7 mouse cellular contexts compared by ENCODE assay signal in genomic region chr4:43668782-43669427, GRCm38 (mm10). TPM values are rescaled to one million over a fixed set of nuclear protein-coding genes. Genes with fewer than 3 reads are reported as not detected.
DNase-seq lines count a peak whose midpoint lies in the region; ATAC-seq lines count a peak whose summit lies in the region.

Gene Tmem8b, plus strand, starts transcription at chr4:43668971.
Gene Fam221b, minus strand, starts transcription at chr4:43669145.

- H3K27ac ChIP-seq in intestine, embryonic 16.5 days (ENCODE audit: low read length) = peak within 1 kb of the TSS; percentile 49; the same call in 1 of the 2 replicates
- H3K27ac ChIP-seq in midbrain, embryonic 11.5 days (ENCODE audit: low read depth, low read length) = peak within 1 kb of the TSS; percentile 25; the same call in 1 of the 2 replicates

- ATAC-seq in intestine, embryonic 16.5 days = peak; percentile 97
- peak; percentile 94 for ATAC-seq in midbrain, embryonic 11.5 days (ENCODE audit: low FRiP score)

- 1% methylated on average over 33 of the region's 41 CpGs for WGBS in intestine, embryonic 16.5 days
- under 1% methylated on average over 39 of the region's 41 CpGs for WGBS in midbrain, embryonic 11.5 days

- peak within 1 kb of the TSS; percentile 85 for H3K4me2 ChIP-seq in intestine, embryonic 16.5 days (ENCODE audit: low read depth, low read length)
- peak within 1 kb of the TSS; percentile 77 for H3K4me2 ChIP-seq in midbrain, embryonic 11.5 days

- H3K36me3 ChIP-seq in intestine, embryonic 16.5 days (ENCODE audit: control insufficient read depth, insufficient read depth, low read length) = no peaks in the 10 kb centered on the region
- H3K36me3 ChIP-seq in midbrain, embryonic 11.5 days (ENCODE audit: control insufficient read depth, insufficient read depth, low read length) = no peaks in the 10 kb centered on the region

- DNase-seq in adrenal gland, adult 18-20 months (ENCODE audit: low spot score in 2 of 2) = peak; percentile 84 to 87
- DNase-seq in embryo, embryonic 11 days = peak; percentile 95
- peak; percentile 90 for DNase-seq in gastrocnemius, postnatal 25 days
- peak; percentile 90 to 92 for DNase-seq in left cerebral cortex, postnatal 36 days (ENCODE audit: low spot score in 2 of 2)
- peak; percentile 98 for DNase-seq in midbrain, embryonic 11.5 days (ENCODE audit: low spot score, missing footprints)
- peak; percentile 74 for DNase-seq in skeletal muscle tissue, adult 2 months (ENCODE audit: low read depth, low spot score)

- peak within 1 kb of the TSS; percentile 83 for H3K4me3 ChIP-seq in intestine, embryonic 16.5 days (ENCODE audit: low read length)
- H3K4me3 ChIP-seq in midbrain, embryonic 11.5 days (ENCODE audit: low read depth, low read length) = peak within 1 kb of the TSS; percentile 68

- H3K27me3 ChIP-seq in intestine, embryonic 16.5 days (replicated peaks; ENCODE audit: control insufficient read depth, insufficient read depth, low read length) = peaks cover 5% of the 10 kb centered on the region; the same call in 1 of the 2 replicates
- H3K27me3 ChIP-seq in midbrain, embryonic 11.5 days (ENCODE audit: control insufficient read depth, insufficient read depth, low read length) = peaks cover 9% of the 10 kb centered on the region; the same call in 1 of the 2 replicates

- H3K9me3 ChIP-seq in intestine, embryonic 16.5 days (ENCODE audit: control insufficient read depth, low read length) = no peaks in the 10 kb centered on the region
- no peaks in the 10 kb centered on the region for H3K9me3 ChIP-seq in midbrain, embryonic 11.5 days (ENCODE audit: control insufficient read depth, low read length)

- peak within 1 kb of the TSS; percentile 90 for H3K9ac ChIP-seq in intestine, embryonic 16.5 days (ENCODE audit: low read depth, low read length)
- H3K9ac ChIP-seq in midbrain, embryonic 11.5 days (ENCODE audit: low read length) = peak within 1 kb of the TSS; percentile 79

- H3K4me1 ChIP-seq in intestine, embryonic 16.5 days (ENCODE audit: control insufficient read depth, insufficient read depth, low read length) = peaks cover 5% of the 10 kb centered on the region
- H3K4me1 ChIP-seq in midbrain, embryonic 11.5 days (ENCODE audit: control insufficient read depth, insufficient read depth, low read length) = peaks cover 2% of the 10 kb centered on the region; the same call in 1 of the 2 replicates

- intact Hi-C loops in left cerebral cortex, postnatal 36 days (cut with DNase I) = no loop called here

RNA-seq across cellular contexts. Expression of gene Tmem8b, which starts in this region (rescaled TPM):
- 1 to 10 TPM; 5.2 to 7.5 TPM for total RNA-seq in adrenal gland, adult 18-20 months (2021)
- total RNA-seq in gastrocnemius, postnatal 25 days (2021) = 10 to 100 TPM; 10.7 to 12.1 TPM
- polyA plus RNA-seq in intestine, embryonic 16.5 days (2015; fragmentation: Nextera tagmentation; extraction: Ambion mirVana) = 3.3 and 3.4 TPM in 2 replicates
- total RNA-seq in left cerebral cortex, postnatal 36 days (2021) = 10 to 100 TPM; 65.1 to 67.9 TPM
- polyA plus RNA-seq in midbrain, embryonic 11.5 days (2014; fragmentation: Nextera tagmentation; extraction: Ambion mirVana) = 4.4 and 4.5 TPM in 2 replicates

RNA-seq across cellular contexts. Expression of gene Fam221b, which starts in this region (rescaled TPM):
- under 1 TPM; 0.19 to 0.40 TPM for total RNA-seq in adrenal gland, adult 18-20 months (2021)
- total RNA-seq in gastrocnemius, postnatal 25 days (2021) = under 1 TPM in 1 of 2 experiments, not detected in 1; 0.13 TPM
- 1.6 and 2.2 TPM in 2 replicates for polyA plus RNA-seq in intestine, embryonic 16.5 days (2015; fragmentation: Nextera tagmentation; extraction: Ambion mirVana)
- 1 to 10 TPM; 2.1 to 2.3 TPM for total RNA-seq in left cerebral cortex, postnatal 36 days (2021)
- 2.4 and 2.5 TPM in 2 replicates for polyA plus RNA-seq in midbrain, embryonic 11.5 days (2014; fragmentation: Nextera tagmentation; extraction: Ambion mirVana)

Comparison
In these comparisons a context has a peak if more than half of its experiments do, and no peak if none do; other contexts are left out.
1. Peak in every context shown above with its lines: DNase-seq, ATAC-seq, H3K4me3 ChIP-seq and H3K27ac ChIP-seq.
2. RNA of gene Tmem8b (total RNA-seq): 65.1 to 67.9 TPM in left cerebral cortex, postnatal 36 days; 10.7 to 12.1 TPM in gastrocnemius, postnatal 25 days and 5.2 to 7.5 TPM in adrenal gland, adult 18-20 months; every median in the first group is over 4 times any median in the second.